Mouse (Mus musculus) urinary bladder, postnatal 10 days (tissue): ENCODE measurements around the gene Gm21905.

Experiments used
- DNase-seq: peaks from one replicate; pipeline ENCODE4 v3.0.0; 2022; ENCODE audit warnings: low spot score

The Gm21905 gene

DNA sequence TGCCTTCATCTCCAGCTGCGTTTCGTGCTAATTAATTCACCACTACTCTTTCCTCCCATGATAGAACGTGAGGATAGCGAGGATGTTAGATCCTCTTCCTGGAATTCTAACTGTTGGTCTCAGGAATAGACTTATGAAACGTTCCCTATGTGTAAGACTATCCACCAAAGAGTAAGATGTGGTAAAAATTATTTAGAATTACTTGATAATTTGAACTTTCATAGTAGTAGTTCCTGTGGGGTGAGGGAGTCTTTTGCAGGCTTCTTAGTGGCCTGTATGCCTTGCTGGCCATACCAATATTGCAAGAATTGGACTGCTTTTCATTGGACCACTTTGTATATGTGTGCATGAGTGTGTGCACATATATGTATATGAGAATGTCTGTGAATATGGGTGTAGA is at the start of gene Gm21905:
TSS of gene Gm21905 (minus strand) at position 101 of the 400 bp plus-strand sequence.
- no peak for DNase-seq

DNA sequence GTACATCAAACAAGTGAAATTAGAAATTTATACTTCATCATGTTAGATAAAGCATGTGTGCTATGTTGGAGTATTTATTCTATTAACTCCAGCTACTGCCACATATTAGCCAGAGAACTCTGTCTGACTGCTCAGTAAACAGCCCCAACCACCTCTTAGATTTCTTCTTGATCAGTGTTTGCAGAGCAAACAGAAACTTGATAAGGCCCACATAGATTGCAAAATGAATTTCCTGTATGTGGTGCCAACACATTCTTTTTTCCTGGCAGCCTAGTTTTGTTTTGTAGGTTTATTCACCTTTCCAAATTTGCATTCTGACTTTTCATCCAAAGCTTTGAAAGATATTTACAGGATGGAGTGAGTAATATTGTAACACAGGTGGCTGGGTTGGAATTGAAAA is 44.2 kb upstream of the Gm21905 start:
- no peak for DNase-seq

DNA sequence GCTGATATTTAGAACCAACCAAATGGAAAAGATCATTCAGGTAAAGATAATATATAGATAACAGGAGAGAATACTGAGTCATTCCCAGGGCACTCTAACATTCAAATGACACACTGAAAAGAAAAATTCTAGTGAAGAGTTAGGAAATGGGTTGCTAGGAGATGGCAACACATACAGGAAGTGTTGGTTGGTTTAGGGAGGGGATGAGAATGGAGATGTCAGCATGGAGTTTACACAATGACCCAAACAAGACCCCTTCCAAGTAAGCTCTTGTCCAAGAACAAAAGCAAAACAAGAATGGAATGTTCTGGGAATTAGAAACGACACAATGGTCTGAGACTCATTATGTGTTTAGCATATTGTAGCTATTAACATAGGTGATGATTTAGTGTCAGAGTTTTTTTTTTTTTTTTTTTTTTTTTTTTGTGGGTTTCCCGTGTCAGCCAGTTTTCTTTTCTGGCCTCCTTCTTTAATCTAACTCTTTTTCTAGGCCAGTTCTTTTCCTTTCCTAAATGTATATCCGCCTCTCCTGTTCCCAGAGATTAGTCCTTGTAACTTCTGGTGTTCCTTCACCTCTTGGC is 35.8 kb upstream of the Gm21905 start:
- no peak for DNase-seq

DNA sequence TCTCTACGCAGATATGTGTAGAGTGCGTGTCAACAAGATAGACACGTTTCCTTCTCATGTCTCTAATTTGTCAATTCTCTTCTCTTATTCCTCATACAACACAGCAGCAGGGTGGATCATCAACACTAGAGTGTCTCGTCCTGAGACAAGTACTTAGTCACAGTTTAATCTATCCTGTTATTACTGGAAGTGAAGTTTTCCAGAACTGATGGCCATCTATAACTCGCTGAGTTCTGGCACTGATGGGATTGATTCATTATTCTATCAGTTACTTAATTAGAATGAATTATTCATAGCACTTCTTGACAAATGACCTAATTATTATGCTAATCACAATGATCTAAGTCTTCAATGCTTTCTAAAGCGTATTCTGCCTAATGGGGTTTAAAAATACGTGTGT is 23.3 kb upstream of the Gm21905 start:
- no peak for DNase-seq

DNA sequence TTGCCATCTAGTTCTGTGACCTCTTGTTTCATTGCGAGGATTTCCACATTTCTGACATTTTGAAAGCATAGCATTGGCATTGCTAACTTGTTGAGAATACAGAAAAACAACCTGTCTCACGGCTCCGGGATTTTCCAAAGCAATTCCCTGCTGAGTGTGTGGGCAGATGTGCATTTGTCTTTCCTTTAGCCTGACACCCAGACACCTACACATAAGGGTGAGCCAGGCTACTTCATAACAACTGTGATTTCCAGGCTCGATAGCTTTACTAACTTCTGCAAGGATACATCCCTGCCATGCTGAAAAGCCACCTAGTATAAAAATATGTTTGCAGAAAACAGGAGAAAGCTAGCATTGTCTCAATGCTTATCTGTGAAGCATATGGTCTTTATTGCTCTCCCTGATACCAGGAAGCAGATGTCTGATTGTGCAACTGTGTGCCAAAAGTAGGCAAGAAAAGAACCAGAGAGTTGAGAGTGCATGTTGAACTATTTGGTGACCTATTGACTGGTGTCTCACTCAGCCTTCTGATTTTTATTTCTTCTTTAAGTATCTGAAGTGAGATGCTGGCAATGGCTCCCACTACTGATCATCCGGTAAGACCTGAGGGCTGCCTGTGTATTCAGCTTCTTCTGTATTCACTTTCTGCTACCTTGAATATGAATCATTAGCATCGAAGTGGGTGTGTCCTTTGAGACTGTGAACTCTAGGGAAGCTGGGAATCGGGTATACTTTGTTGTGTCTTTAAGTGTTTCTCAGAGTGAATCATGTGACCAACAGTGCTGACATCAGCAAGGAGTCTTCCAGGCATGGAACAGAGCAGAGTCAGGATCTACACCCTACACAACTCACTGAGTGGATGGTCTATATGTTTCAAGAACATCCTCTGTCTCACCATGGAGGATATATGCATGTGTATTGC is 15.7 kb upstream of the Gm21905 start:
- DNase-seq: no peak

DNA sequence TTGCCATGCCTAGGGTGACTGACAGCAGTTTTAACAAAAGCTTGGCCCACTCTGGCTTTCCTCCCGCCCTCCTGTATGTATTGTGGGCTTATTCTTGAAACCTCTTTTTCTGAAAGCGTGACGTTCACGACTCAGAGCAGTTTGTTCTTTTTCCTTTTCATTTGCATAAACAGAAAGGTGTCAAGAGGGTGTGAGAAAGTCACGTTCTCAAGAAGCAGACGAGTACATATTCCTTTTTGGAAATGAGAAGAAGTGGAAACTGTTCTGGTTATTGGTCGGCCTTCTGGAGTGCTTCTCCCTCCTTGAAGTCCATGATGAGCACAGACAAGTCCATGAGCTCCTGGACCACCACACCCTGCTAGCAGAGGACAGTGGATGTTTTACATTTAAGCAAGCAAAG is 9.3 kb upstream of the Gm21905 start:
- no peak for DNase-seq

DNA sequence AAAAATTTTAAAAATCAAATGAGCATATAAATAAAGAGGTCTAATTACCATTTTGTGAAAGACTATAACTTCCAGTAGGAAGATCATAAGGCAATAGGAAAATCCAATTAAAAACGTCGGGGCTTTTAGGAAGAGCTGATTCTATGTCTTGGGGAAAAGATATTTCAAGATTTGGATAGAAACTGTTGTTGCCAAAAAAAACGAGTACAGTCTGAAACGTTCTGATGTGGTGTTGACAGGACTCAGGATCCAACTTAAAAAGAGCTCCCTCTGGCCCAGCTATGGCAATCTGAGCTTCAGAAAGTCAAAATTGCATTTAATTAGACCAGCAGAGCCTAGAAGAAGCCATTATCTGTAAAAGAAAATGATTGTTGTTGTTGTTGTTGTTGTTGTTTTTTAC is 7.9 kb upstream of the Gm21905 start:
- no peak for DNase-seq

DNA sequence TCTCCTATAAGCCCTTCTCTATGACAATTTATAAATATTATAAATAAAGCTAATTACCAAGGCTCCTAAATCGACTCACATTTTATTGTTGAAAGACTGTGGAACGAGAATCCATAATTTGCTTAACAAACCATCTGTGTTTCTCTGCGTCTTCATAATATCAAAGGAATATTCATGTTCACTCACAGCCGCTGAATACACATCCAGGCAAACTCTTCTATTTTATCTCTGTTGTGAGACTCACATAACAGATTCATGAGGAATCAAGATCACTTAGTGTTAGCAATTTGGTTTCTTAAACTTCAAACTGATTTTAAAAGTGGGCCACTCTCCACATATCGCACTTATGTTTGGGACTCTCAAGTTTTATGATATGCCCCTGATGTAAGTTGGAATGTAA is 1.9 kb upstream of the Gm21905 start:
- DNase-seq: no peak

DNA sequence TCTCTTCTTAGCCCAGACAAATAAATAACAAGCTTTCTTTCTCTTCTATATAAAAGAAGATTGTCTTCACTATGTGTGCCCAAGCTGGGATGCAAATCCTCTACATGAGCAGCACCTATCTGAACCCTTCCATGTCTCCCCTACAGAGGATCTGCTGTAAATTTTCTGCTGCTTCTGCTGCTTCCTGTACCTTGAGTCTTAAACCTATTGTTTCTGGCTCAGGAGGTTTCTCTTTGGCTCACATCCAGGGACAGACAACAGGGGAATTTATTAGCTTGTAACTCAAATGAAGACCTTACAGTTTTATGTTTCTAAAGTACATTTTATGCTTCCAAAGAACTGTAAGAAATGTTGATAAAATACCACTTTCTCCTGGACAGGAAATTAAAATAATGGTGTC is 785 bp upstream of the Gm21905 start:
- no peak for DNase-seq

DNA sequence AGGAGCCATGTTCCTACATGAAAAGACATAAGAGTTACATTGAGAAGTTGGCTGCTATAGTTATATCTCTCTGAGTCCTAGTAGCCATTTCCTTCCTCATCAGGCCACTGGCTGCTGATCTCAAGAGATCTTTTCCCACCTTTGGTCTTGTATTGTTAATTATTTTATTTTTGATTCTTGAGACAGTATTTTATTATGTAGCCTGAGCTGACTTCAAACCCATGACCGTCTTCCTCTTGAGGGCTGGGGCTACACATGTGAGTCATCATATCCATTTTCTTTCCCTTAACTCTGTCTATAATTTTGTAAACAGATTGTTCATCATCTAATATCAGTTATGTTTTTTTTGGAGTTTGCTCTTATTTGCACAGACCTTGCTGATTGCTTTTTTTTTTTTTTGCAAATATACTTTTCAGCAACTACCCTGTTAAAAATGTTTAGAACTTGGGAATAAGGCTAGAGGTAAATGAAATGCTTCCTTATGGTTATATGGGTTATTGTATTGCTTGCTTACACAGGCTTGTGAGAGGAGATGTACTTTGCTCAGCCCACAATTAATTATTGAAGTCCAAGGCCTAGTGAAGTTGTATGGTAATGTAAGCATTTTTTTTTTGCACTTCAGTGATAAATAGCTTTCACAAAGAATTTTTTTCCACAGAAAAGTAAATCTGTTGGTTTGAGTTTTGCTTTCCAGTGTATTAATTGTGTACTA is 2.0 kb downstream of the Gm21905 start:
- no peak for DNase-seq

DNA sequence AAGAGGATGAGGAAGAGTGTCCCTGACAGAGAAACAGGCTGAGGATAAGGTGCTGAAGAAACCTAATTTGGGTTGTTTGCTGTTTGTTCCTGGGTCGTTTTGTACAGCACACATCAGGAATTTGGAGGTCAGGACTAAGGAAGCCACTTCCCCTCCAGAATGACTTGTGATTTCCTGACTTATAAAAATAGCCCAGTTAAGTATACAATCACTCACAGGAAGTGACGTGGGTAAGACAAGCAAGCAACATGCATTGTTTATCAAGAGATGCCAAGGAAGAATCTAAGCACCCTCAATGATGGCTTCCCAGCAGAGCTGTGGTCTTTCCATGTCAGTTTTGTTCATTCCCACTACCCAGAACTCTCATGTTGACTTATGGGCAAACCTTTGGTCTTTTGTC is 3.0 kb downstream of the Gm21905 start:
- DNase-seq: no peak

DNA sequence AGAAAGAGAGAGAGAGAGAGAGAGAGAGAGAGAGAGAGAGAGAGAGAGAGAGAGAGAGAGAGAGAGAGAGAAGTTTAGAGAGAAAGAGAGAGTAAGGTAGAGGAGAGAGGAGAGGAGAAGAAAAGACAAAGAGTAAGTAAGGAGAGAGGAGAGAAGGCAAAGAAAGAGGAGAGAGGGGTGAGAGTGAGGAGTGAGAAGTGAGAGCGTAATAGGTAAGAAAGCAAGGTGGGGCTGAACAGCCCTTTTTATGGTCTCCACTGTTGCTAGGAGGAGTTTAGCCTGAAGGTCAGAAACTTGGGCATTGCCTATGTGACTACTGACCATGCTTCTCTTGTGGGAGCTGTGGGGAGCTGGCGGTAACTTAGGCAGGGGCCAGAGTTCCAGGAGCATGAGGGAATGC is 4.9 kb downstream of the Gm21905 start, which contains the start of gene Gm5108:
TSS of gene Gm5108 (plus strand) at position 301 of the 400 bp plus-strand sequence.
- no peak for DNase-seq

DNA sequence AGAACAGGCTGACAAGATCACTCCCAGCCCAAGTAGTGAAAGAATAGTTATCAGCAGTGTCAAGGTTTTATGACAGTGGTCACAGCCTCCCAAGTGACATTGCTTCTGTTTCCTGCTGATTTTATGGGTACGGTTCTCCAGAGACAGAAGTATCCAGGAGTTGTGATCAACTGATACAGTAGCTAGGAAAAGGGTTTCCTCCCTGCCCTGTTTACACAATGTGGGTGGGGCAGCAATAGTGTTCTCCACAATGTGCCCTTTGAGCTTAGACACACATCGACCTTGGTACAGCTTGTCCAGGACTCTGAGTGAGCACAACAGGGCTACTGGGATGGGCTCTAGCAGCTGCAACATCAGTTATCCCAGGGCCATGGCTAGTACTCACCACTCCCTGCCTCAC is 14.6 kb downstream of the Gm21905 start:
- DNase-seq: no peak

DNA sequence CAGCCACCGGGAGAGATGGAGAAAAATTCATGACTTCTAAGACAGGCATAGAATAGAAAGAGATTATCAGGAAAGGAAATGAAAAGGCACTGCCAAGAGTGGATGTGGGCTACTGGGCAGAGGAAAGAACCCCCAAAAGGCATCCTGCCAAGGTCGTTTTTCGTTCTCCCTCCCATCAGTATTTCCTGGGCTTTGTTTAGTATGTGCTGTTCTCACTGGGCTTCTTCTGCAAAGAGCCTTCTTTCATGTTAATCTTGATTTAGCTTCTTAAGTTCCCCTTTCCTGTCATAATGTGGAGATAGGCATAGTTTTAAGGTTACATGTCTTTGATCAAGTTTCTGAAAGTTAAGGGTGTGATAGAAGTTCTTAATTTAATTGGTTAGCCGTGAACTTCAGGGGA is 15.6 kb downstream of the Gm21905 start:
- no peak for DNase-seq

DNA sequence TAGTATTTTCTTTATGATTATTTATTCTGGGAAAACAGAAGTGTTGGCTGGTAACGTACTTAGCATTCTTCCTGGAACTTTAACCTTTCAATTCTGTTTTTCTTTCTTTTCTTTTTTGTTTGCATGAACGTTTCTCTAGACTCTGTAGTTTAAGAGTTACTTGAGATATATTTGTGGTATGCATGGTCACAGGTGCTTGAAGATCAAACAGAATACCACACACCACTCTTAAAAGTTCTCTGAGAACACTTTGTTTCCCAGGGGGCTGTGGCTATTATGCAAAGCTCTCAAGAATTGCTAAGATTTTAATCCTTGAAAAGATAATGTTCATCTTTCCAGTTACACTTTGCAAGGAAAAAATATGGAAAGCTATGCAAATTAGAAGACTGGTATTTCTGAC is 41.7 kb downstream of the Gm21905 start:
- DNase-seq: no peak

DNA sequence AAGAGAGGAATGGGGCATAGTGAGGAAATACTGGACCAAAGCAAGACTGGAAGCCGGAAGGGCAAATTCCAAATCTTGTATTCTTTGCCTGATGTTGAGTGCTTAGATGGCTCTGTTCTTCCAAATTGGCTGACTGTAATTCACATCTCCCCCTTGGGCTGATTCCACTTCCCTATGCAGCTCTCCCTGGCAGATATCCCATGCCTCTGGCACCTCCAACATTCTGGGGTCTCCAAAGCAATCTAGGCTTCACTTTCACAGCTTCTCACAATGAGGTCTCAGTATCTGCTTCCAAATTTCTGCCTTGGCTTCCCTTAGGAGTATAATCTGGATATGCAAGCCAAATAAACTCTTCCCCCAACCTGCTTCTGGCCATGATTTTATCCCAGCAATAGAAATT is 47.3 kb downstream of the Gm21905 start:
- no peak for DNase-seq

DNA sequence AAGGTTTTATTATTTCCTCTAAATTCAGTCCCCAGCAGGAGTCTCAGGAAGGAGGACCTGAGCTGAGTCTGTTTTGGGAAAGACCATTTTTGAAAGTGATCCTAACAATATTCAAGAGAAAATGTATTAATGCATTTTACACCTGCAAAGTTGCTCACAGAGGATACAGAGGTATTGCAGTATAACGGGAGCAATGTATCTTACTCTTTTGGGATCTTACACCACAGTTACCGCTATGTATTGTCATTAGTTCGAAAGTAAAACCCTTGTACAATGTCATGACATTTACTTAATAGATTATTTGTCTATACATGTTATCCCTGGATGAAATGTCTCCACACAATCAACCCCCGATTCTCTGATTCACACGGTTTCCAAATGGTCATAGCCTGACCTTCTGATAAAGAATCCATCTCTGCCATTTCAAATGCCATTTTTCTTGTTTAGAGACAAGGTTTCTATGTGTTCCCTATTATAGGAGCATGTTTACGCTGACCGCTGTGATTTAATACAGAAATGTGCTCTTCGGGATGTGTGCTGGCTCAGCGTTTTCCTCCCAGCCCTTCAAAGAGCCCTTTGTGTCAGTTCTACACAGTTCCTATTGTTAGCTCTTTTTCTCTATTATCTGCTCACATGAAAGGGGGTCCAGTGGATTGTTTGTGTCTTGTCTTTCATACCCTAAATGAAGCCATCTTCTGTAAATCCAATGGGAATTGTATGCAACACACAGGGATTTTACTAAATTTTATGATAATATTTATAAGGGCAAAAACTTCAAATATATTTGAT is 61.6 kb downstream of the Gm21905 start:
- no peak for DNase-seq

DNA sequence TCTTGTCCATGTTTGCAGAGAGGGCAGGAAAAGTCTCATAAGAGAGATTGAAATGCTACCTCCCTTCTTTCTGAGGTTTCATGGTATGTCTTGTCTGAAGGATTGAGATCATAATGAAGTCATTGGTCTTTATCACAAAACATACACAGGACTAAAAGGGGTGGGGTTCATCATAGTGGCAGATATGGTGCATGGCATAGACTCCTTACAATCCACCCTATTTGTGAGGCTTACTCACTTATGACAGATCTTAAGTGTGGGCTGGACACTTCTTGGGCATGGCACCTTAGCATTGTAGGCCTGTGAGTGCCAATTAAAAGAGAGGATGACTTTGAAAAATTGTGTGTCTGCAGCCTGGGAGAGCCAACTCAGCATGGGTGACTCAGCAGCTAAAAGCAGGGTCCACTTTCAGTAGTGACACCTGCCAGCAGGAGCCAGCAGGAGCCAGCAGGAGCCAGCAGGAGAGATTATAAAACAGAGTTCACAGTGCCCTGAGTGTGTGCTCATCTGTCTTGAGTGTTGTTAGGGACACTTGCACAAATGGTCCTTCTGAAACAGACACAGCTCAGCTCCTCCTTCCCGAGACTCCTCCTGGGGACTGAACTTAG is 62.6 kb downstream of the Gm21905 start:
- no peak for DNase-seq
